Mouse (Mus musculus) liver, embryonic 14.5 days (tissue): ENCODE measurements around the gene Neurod4. TPM values are rescaled to one million over a fixed set of nuclear protein-coding genes. Genes with fewer than 3 reads are reported as not detected.

Experiments used
- ATAC-seq: fragments of 200-750 bp; cut with Nextera tagmentation; 2 replicates; pipeline ENCODE4 v1.8.0; 2017; ENCODE audit warnings: moderate number of reproducible peaks, mild to moderate bottlenecking, moderate library complexity; ENCODE audit not compliant: insufficient read depth
- DNase-seq, 3 experiments: peaks; one replicate each; pipeline ENCODE4 v3.0.0-alpha.2; 2012 to 2013; ENCODE audit warnings: low read depth in 3 of 3, low spot score in 3 of 3
- H3K27ac ChIP-seq: fragments of 300-500 bp; sonication (generic); 2 replicates; pipeline ENCODE4 v1.5.1; 2014; ENCODE audit warnings: moderate library complexity, mild to moderate bottlenecking, control low read depth, inconsistent platforms
- H3K27me3 ChIP-seq: fragments of 300-500 bp; sonication (generic); 2 replicates; pipeline ENCODE4 v1.6.1; 2014; ENCODE audit warnings: mild to moderate bottlenecking, low read length, moderate library complexity; ENCODE audit not compliant: control insufficient read depth, insufficient read depth
- H3K36me3 ChIP-seq: fragments of 300-500 bp; sonication (generic); replicated peaks from 2 replicates; pipeline ENCODE4 v1.6.1; 2014; ENCODE audit warnings: low read depth; ENCODE audit not compliant: control insufficient read depth, insufficient read depth
- H3K4me1 ChIP-seq, 2 experiments: fragments of 200-500 bp in 1 of 2; fragments of 300-500 bp in 1 of 2; sonication (generic) in 1 of 2; replicated peaks; 2 replicates each; pipeline ENCODE4 v1.6.1; 2012 to 2014; ENCODE audit warnings: antibody characterized with exemption in 1 of 2, inconsistent platforms in 1 of 2, low read length in 1 of 2; ENCODE audit not compliant: control insufficient read depth in 2 of 2, insufficient read depth in 2 of 2
- H3K4me2 ChIP-seq: fragments of 300-500 bp; sonication (generic); 2 replicates; pipeline ENCODE4 v1.6.1; 2014; ENCODE audit warnings: low read depth, mild to moderate bottlenecking, control low read depth, moderate library complexity
- H3K4me3 ChIP-seq, 2 experiments: fragments of 200-500 bp in 1 of 2; fragments of 300-500 bp in 1 of 2; sonication (generic) in 1 of 2; 2 replicates each; pipeline ENCODE4 v1.5.1; 2012 to 2014; ENCODE audit warnings: low read depth in 2 of 2, low read length in 2 of 2, mild to moderate bottlenecking in 2 of 2, control low read depth in 1 of 2, inconsistent platforms in 1 of 2, moderate library complexity in 1 of 2; ENCODE audit not compliant: insufficient read depth in 1 of 2
- H3K9ac ChIP-seq: fragments of 300-500 bp; sonication (generic); replicated peaks from 2 replicates; pipeline ENCODE4 v1.6.1; 2014; ENCODE audit warnings: mild to moderate bottlenecking, control low read depth, moderate library complexity
- H3K9me3 ChIP-seq: fragments of 300-500 bp; sonication (generic); 2 replicates; pipeline ENCODE4 v1.6.1; 2016; ENCODE audit warnings: low read length, mixed read lengths; ENCODE audit not compliant: control insufficient read depth
- CTCF ChIP-seq: IDR thresholded peaks from 2 replicates; pipeline ENCODE4 v1.5.1; 2016; ENCODE audit warnings: antibody characterized with exemption, low read depth, control low read depth
- EP300 ChIP-seq: IDR thresholded peaks from 2 replicates; pipeline ENCODE4 v1.6.1; 2016; ENCODE audit warnings: antibody characterized with exemption, low read depth
- WGBS: fragments of 180-500 bp; shearing (Covaris S2); extraction: QIAGEN DNeasy Blood & Tissue Kit; methylation state at CpG from one replicate; pipeline ENCODE4 v1.1.7; 2014; ENCODE audit not compliant: insufficient replicate concordance; 5-methylcytosine and 5-hydroxymethylcytosine counted together
- polyA plus RNA-seq, 2 experiments: library from polyadenylated mRNA; depleted of rRNA in 1 of 2; stranded (reverse) in 1 of 2; unstranded in 1 of 2; fragments of >200 nt; fragmentation: Nextera tagmentation in 1 of 2; extraction: Ambion mirVana in 1 of 2; gene quantifications; 2 replicates each; pipeline versions ENCODE4 v1.2.1 to v1.2.3; 2012 to 2014

Gene Neurod4
- polyA plus RNA-seq, 2 experiments: not detected

GRCm38 (mm10) chr10:130276496-130276895 is 3.5 kb downstream of the Neurod4 start:
- Histone ChIP-seq H3K4me2 (no peak overlapping the region), H3K27ac (no peak overlapping the region), H3K27me3 (no peaks in the 10 kb centered on the region), H3K9ac (no peak overlapping the region), H3K9me3 (no peaks in the 10 kb centered on the region), H3K4me3 (no peak overlapping the region), H3K4me1 (no peaks in the 10 kb centered on the region), H3K36me3 (no peaks in the 10 kb centered on the region)
- ATAC-seq (no peak), DNase-seq (no peak)
- 45% methylated on average over 2 of the region's 2 CpGs for WGBS
- TF ChIP-seq EP300 (no peak), CTCF (no peak)

- 49% methylated on average over 2 of the region's 2 CpGs for WGBS
- Histone ChIP-seq H3K4me1 (no peaks in the 10 kb centered on the region), H3K4me2 (no peak overlapping the region), H3K9ac (no peak overlapping the region), H3K27me3 (no peaks in the 10 kb centered on the region), H3K4me3 (no peak overlapping the region), H3K36me3 (no peaks in the 10 kb centered on the region), H3K9me3 (no peaks in the 10 kb centered on the region), H3K27ac (no peak overlapping the region)
- ATAC-seq (no peak), DNase-seq (no peak)
- TF ChIP-seq CTCF (no peak), EP300 (no peak)
Observed at GRCm38 (mm10) chr10:130275759-130276158, 4.3 kb downstream of the Neurod4 start.

- no peak for ATAC-seq
- H3K9ac ChIP-seq: no peak overlapping the region
- 54% methylated on average over 4 of the region's 4 CpGs for WGBS
- H3K27ac ChIP-seq: no peak overlapping the region
- no peaks in the 10 kb centered on the region for H3K4me1 ChIP-seq
- DNase-seq: no peak
- no peaks in the 10 kb centered on the region for H3K27me3 ChIP-seq
- H3K4me3 ChIP-seq: no peak overlapping the region
- H3K4me2 ChIP-seq: no peak overlapping the region
- H3K36me3 ChIP-seq: no peaks in the 10 kb centered on the region
- no peaks in the 10 kb centered on the region for H3K9me3 ChIP-seq
- TF ChIP-seq EP300 (no peak), CTCF (no peak)
Observed at GRCm38 (mm10) chr10:130263203-130263602, 16.8 kb downstream of the Neurod4 start.

GRCm38 (mm10) chr10:130259483-130259882 is 20.6 kb downstream of the Neurod4 start:
- TF ChIP-seq CTCF: no peak
- no peak for TF ChIP-seq EP300
- Histone ChIP-seq H3K4me1 (no peaks in the 10 kb centered on the region), H3K36me3 (no peaks in the 10 kb centered on the region), H3K4me2 (no peak overlapping the region), H3K9ac (no peak overlapping the region), H3K27ac (no peak overlapping the region), H3K9me3 (no peaks in the 10 kb centered on the region), H3K4me3 (no peak overlapping the region), H3K27me3 (no peaks in the 10 kb centered on the region)
- no peak for DNase-seq
- WGBS: 36% methylated on average over 1 of the region's 1 CpGs
- ATAC-seq: no peak

GRCm38 (mm10) chr10:130244271-130244670 is 35.8 kb downstream of the Neurod4 start:
- 8% methylated on average over 2 of the region's 2 CpGs for WGBS
- Histone ChIP-seq H3K4me3 (no peak overlapping the region), H3K4me1 (no peaks in the 10 kb centered on the region), H3K27ac (no peak overlapping the region), H3K27me3 (no peaks in the 10 kb centered on the region), H3K36me3 (no peaks in the 10 kb centered on the region), H3K9me3 (no peaks in the 10 kb centered on the region), H3K4me2 (no peak overlapping the region), H3K9ac (no peak overlapping the region)
- no peak for ATAC-seq
- TF ChIP-seq CTCF: no peak
- no peak for TF ChIP-seq EP300
- no peak for DNase-seq
